Mouse (Mus musculus) megakaryocyte, embryonic 14.5 days (primary cell): Measurements from ENCODE around the gene Gfra1.

Source experiments
- FLI1 ChIP-seq: IDR thresholded peaks from 2 replicates; pipeline ENCODE4 v1.6.1; 2012; ENCODE audit warnings: low read length, inconsistent platforms, mixed read lengths
- GATA1 ChIP-seq: IDR thresholded peaks from 3 replicates; pipeline ENCODE4 v1.6.1; 2012; ENCODE audit warnings: mixed read lengths, low read length, inconsistent platforms, borderline replicate concordance

- no peak for TF ChIP-seq GATA1
- no peak for TF ChIP-seq FLI1
These were observed 269.2 kb downstream of the Gfra1 start for GRCm38 (mm10) chr19:58186558-58186957.
